Mouse (Mus musculus) spleen, postnatal 0 days (tissue): ENCODE measurements around the gene Arl8b. TPM values are rescaled to one million over a fixed set of nuclear protein-coding genes. Genes with fewer than 3 reads are reported as not detected.

Experiments used
- polyA plus RNA-seq: library from polyadenylated mRNA; unstranded; fragments of >200 nt; fragmentation: Nextera tagmentation; extraction: Ambion mirVana; gene quantifications from 2 replicates; pipeline ENCODE4 v1.2.1, GENCODE M21; 2015

Gene Arl8b
- polyA plus RNA-seq: 28.1 and 31.4 TPM in 2 replicates

GRCm38 (mm10) chr6:108782526-108783183 is at the start of gene Arl8b:
Arl8b (plus strand) TSS chr6:108783099.

GRCm38 (mm10) chr6:108828234-108828868 is 45.5 kb downstream of the Arl8b start, which contains the start of gene Edem1:
Edem1 (plus strand) TSS chr6:108828641.

Other genes starting within 250 kb of the Arl8b start
- gene Bhlhe40, start 122.5 kb upstream of the Arl8b start, polyA plus RNA-seq: 3.2 and 4.7 TPM in 2 replicates
- 11.4 and 12.4 TPM in 2 replicates for gene Edem1, start 45.5 kb downstream of the Arl8b start, polyA plus RNA-seq